Mouse (Mus musculus): ENCODE data around the gene Prdm10. TPM values are rescaled to one million over a fixed set of nuclear protein-coding genes. Genes with fewer than 3 reads are reported as not detected.

Prdm10 gene
- polyA plus RNA-seq, 1 experiment = 7.3 TPM

DNA sequence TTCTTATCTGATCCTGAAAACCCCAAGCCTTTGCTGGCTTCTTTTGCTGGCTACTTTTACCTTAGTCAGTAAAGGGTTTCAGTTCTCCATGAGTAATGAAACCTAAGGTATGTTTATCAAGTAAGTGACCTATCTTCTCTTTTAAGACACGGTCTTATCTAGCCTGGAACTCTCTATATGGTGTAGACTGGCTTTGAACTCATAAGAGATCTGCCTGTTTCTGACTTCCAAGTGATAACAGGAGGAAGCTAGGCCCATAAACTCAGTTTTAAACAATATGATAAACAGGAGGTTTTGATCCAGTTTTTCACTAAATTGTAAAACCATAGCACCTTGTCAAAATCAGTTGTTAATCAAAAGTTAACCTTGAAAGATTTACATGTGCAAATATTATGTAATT lies 33.5 kb downstream of the Prdm10 start:
- no peak for DNase-seq
- Histone ChIP-seq H3K4me1 (ENCODE audit: control insufficient read depth, insufficient read depth, low read length) (no peaks in the 10 kb centered on the region), H3K4me3 (replicated peaks; ENCODE audit: extremely low read depth, low read depth, low read length) (no peak overlapping the region)
- WGBS = 69% methylated on average over 1 of the region's 1 CpGs
- TF ChIP-seq CTCF (IDR thresholded peaks at IDR 0.05; ENCODE audit: insufficient read depth, low read length) = no peak
- TF ChIP-seq POLR2A (IDR thresholded peaks at IDR 0.05; ENCODE audit: borderline replicate concordance, extremely low read depth, low read depth, low read length) = no peak

DNA sequence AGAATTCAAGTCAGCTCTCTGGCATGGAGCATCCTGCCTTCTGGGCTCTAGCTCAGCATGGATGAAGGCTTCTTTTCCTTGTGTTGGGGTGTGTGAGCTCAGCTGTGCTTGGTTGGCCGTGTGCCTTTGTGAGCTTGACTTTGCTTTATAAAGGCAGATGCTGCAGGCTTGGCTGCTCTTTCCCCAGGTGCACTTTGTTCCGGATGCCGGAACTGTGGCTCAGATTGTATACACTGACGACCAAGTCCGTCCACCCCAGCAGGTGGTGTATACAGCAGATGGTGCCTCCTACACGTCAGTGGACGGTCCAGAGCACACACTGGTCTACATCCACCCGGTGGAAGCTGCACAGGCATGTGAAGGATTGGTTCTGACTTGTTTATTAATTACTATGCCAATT lies 35.6 kb downstream of the Prdm10 start:
- H3K4me1 ChIP-seq (ENCODE audit: control insufficient read depth, insufficient read depth, low read length) = no peaks in the 10 kb centered on the region
- no peak for DNase-seq
- H3K4me3 ChIP-seq (replicated peaks; ENCODE audit: extremely low read depth, low read depth, low read length) = no peak overlapping the region
- 82% methylated on average over 8 of the region's 8 CpGs for WGBS
- TF ChIP-seq POLR2A (IDR thresholded peaks at IDR 0.05; ENCODE audit: borderline replicate concordance, extremely low read depth, low read depth, low read length) (no peak), CTCF (IDR thresholded peaks at IDR 0.05; ENCODE audit: insufficient read depth, low read length) (no peak)

DNA sequence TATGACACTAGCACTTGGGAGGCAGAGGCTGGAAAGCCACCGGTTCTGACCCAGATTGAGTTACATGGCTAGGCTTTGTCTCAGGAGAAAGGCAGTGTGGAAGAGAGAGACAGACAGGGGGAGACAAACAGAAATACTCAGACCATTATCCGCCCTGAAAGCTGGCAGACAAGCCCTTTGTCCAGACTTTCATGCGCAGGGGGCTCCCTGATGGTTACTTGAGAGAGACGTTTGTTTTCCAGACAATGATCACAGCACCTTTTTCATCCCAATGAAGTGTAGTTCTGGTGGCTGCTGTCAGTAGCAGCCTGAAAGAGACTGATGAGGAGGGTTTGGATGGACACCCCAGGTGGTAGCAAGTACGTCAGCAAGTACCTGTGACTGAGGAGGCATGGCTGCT lies 38.6 kb downstream of the Prdm10 start:
- no peak for DNase-seq
- 79% methylated on average over 5 of the region's 5 CpGs for WGBS
- H3K4me1 ChIP-seq (ENCODE audit: control insufficient read depth, insufficient read depth, low read length) = no peaks in the 10 kb centered on the region
- H3K4me3 ChIP-seq (replicated peaks; ENCODE audit: extremely low read depth, low read depth, low read length) = no peak overlapping the region
- TF ChIP-seq CTCF (IDR thresholded peaks at IDR 0.05; ENCODE audit: insufficient read depth, low read length) (no peak), POLR2A (IDR thresholded peaks at IDR 0.05; ENCODE audit: borderline replicate concordance, extremely low read depth, low read depth, low read length) (no peak)

DNA sequence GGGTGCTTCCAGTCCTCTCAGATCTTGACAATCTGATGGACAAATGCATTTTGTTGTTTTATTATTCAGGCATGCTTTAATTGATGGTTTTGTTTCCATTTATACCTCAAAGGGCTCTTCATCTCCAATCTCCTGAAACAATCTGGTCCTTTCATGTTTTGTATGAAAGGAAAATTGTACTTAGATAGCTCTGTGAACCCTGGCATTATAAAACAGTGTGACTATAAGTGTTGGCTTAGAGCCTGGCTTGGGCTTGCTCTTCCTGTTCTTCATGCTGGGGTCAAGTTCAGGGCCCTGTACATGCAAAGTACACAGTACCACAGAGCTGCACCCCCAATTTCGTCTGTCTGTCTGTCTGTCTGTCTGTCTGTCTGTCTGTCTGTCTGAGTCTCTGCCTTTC lies 40.4 kb downstream of the Prdm10 start:
- DNase-seq = no peak
- Histone ChIP-seq H3K4me3 (replicated peaks; ENCODE audit: extremely low read depth, low read depth, low read length) (no peak overlapping the region), H3K4me1 (ENCODE audit: control insufficient read depth, insufficient read depth, low read length) (no peaks in the 10 kb centered on the region)
- WGBS = 15% methylated on average over 1 of the region's 1 CpGs
- TF ChIP-seq POLR2A (IDR thresholded peaks at IDR 0.05; ENCODE audit: borderline replicate concordance, extremely low read depth, low read depth, low read length) (no peak), CTCF (IDR thresholded peaks at IDR 0.05; ENCODE audit: insufficient read depth, low read length) (no peak)

DNA sequence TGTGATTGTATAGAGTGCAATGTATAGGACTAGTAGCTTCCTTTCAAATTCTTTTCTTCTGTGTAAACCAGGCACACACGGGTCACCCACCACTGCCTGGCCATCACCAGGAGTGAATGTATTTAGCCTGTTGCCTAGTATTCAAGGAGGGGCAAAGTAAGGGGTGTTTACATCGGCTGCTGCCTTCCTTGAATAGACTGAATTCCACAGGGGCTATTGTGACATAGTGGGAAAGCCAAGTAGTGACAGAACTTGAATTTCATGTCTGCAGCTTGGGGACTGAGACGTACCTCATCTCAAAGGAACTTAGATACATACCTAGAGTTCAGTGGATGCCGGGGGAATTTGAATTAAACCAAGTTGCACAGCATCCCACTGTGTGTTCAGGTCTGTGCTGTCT lies 41.2 kb downstream of the Prdm10 start:
- no peak for DNase-seq
- 41% methylated on average over 4 of the region's 4 CpGs for WGBS
- Histone ChIP-seq H3K4me3 (replicated peaks; ENCODE audit: extremely low read depth, low read depth, low read length) (no peak overlapping the region), H3K4me1 (ENCODE audit: control insufficient read depth, insufficient read depth, low read length) (no peaks in the 10 kb centered on the region)
- no peak for TF ChIP-seq CTCF (IDR thresholded peaks at IDR 0.05; ENCODE audit: insufficient read depth, low read length)
- no peak for TF ChIP-seq POLR2A (IDR thresholded peaks at IDR 0.05; ENCODE audit: borderline replicate concordance, extremely low read depth, low read depth, low read length)

DNA sequence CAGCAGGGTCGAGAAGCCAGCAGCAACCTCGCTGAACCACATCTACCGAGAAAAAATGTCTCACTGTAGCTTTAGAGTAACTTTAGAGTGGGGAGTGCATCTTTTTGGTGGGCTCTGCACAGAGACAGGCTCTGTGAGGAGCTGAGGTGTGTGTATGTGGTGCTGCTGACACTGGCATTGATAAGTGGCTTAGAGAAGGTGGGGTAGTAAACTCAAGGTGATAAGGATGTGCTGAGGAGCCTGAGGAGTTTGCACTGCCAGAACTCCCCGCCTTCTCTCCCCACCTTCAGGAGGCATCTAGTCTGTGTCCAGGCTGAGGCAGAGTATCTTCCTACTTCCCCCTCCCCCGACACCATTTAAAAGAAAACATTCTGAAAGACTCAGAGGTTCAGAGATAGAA lies 41.8 kb downstream of the Prdm10 start:
- TF ChIP-seq CTCF (IDR thresholded peaks at IDR 0.05; ENCODE audit: insufficient read depth, low read length) (no peak), POLR2A (IDR thresholded peaks at IDR 0.05; ENCODE audit: borderline replicate concordance, extremely low read depth, low read depth, low read length) (no peak)
- H3K4me1 ChIP-seq (ENCODE audit: control insufficient read depth, insufficient read depth, low read length) = no peaks in the 10 kb centered on the region
- no peak for DNase-seq
- 72% methylated on average over 5 of the region's 5 CpGs for WGBS
- H3K4me3 ChIP-seq (replicated peaks; ENCODE audit: extremely low read depth, low read depth, low read length) = no peak overlapping the region

DNA sequence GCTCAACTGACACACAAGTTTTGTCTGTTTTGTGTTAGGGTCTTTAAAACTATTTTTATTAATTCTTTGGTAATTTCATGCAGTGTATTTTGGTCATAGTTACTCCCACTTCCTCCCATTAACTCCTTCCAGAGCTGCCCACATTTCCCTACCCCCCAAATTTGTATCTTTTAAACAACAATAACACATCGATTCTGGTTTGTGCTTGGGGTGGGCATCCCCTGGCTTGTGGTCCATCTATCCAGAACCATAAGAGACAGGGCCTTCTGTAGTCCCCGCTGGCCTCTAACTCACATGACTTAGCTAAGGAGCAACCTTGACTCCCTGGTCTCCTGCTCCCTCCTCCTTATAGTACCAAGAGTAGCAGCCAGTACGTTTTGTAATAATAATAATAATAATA lies 50.5 kb downstream of the Prdm10 start:
- H3K4me1 ChIP-seq (ENCODE audit: control insufficient read depth, insufficient read depth, low read length) = no peaks in the 10 kb centered on the region
- no peak for DNase-seq

DNA sequence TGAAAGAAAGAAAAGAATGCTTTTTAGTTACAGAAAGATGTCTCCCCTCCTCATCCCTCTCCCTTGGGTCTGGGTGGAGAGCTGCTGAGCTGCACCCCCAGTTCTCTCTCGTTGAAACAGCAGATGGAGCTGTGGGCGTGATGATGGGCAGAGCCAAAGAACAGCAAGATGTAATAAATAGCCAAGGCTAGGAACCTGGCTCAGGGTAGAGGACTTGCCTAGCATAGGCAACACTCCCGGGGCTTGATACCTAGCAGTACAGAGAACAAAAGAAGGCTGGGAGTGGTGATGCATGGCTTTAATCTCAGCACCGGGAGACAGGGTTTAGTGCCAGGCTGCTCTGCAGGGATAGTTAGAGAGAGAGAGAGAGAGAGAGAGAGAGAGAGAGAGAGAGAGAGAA lies 50.9 kb downstream of the Prdm10 start:
- H3K4me1 ChIP-seq (ENCODE audit: control insufficient read depth, insufficient read depth, low read length) = no peaks in the 10 kb centered on the region
- WGBS = 76% methylated on average over 4 of the region's 4 CpGs
- H3K4me3 ChIP-seq (replicated peaks; ENCODE audit: extremely low read depth, low read depth, low read length) = no peak overlapping the region
- DNase-seq = no peak
- no peak for TF ChIP-seq POLR2A (IDR thresholded peaks at IDR 0.05; ENCODE audit: borderline replicate concordance, extremely low read depth, low read depth, low read length)
- TF ChIP-seq CTCF (IDR thresholded peaks at IDR 0.05; ENCODE audit: insufficient read depth, low read length) = no peak

More for the DNA sequence above, 50.5 kb downstream of the Prdm10 start:
- H3K4me3 ChIP-seq (replicated peaks; ENCODE audit: extremely low read depth, low read depth, low read length) = no peak overlapping the region
- TF ChIP-seq POLR2A (IDR thresholded peaks at IDR 0.05; ENCODE audit: borderline replicate concordance, extremely low read depth, low read depth, low read length) (no peak), CTCF (IDR thresholded peaks at IDR 0.05; ENCODE audit: insufficient read depth, low read length) (no peak)
- WGBS = 85% methylated on average over 3 of the region's 3 CpGs

DNA sequence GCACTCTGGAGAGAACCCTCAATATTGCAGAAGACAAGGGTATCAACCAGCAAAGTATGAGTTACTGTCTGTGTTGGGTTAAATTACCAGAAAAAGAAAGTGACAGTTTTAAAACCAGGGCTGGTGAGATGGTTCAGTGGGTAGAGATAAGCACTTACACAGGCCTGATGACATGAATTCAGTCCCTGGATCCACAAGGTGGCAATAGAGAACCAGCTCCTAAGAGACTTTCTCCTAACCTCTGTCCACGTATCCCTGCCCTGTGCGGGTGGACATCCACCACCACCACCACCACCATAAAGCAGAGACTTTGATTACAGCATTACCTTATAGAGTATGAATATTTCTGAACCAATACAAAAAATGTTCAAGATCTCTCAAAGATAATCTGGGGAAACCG lies 51.6 kb downstream of the Prdm10 start:
- TF ChIP-seq CTCF (IDR thresholded peaks at IDR 0.05; ENCODE audit: insufficient read depth, low read length) (peak; percentile 14; the same call in 1 of the 2 replicates), POLR2A (IDR thresholded peaks at IDR 0.05; ENCODE audit: borderline replicate concordance, extremely low read depth, low read depth, low read length) (no peak)

DNA sequence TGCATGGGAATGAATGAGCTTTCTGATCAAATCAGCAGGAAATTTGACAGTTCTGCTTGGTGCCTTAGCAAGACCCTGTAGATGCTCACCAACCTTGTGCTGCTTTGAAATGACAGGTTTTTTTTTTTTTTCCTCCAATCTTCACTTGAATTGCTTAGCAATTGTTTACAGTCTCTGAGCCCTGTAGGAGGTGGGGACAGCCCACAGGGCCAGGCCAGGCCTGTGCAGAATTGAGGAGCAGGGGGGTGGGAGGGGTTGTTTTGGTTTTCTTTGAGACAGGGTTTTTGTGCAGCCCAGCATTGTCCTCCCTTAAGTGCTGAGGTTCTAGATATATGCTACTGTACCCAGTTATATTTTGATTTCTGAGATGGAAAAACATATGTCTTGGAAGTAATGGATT lies 52.5 kb downstream of the Prdm10 start:
- Histone ChIP-seq H3K4me1 (ENCODE audit: control insufficient read depth, insufficient read depth, low read length) (no peaks in the 10 kb centered on the region), H3K4me3 (replicated peaks; ENCODE audit: extremely low read depth, low read depth, low read length) (no peak overlapping the region)
- no peak for TF ChIP-seq CTCF (IDR thresholded peaks at IDR 0.05; ENCODE audit: insufficient read depth, low read length)
- no peak for TF ChIP-seq POLR2A (IDR thresholded peaks at IDR 0.05; ENCODE audit: borderline replicate concordance, extremely low read depth, low read depth, low read length)
- DNase-seq = no peak

More for the DNA sequence above, 51.6 kb downstream of the Prdm10 start:
- DNase-seq = no peak
- Histone ChIP-seq H3K4me3 (replicated peaks; ENCODE audit: extremely low read depth, low read depth, low read length) (no peak overlapping the region), H3K4me1 (ENCODE audit: control insufficient read depth, insufficient read depth, low read length) (no peaks in the 10 kb centered on the region)
- 71% methylated on average over 3 of the region's 3 CpGs for WGBS
